Mouse (Mus musculus): ENCODE data around the gene Eral1.

DNA sequence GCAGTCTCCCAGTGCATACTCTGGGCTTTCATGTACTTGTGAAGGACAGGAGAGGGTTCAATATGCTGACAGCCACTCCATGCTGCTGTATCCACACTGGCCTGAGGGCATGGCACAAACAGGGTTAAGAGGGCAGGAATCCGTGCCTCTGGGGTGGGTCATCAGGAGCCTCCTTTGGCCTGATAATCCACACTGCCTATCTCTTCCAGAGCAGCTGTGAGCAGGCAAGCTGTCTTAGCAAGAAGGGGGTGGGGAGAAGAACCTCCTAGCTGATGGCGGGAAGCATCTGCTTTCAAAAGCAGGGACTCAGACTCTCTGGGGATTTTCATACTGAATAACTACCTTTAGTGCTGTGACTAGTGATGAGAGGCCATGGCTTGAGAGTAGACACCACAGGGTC lies 14.3 kb downstream of the Eral1 start:
- TF ChIP-seq POLR2A (IDR thresholded peaks at IDR 0.05; ENCODE audit: insufficient read depth, low read depth, low read length): no peak
- TF ChIP-seq CTCF (IDR thresholded peaks at IDR 0.05; ENCODE audit: insufficient read depth, low read depth, low read length): no peak

All from olfactory bulb, adult 2 months (tissue).